Mouse (Mus musculus) cerebellum, postnatal 4 days (tissue): ENCODE results near the gene Cnnm2.

Source experiments
- DNase-seq, 2 experiments: peaks; one replicate each; pipeline ENCODE4 v3.0.0; 2022; ENCODE audit warnings: low spot score in 2 of 2, mixed read lengths in 1 of 2

Cnnm2 gene

GRCm38 (mm10) chr19:46928136-46928535 lies 166.7 kb downstream of the Cnnm2 start:
- no peak for DNase-seq

DNA sequence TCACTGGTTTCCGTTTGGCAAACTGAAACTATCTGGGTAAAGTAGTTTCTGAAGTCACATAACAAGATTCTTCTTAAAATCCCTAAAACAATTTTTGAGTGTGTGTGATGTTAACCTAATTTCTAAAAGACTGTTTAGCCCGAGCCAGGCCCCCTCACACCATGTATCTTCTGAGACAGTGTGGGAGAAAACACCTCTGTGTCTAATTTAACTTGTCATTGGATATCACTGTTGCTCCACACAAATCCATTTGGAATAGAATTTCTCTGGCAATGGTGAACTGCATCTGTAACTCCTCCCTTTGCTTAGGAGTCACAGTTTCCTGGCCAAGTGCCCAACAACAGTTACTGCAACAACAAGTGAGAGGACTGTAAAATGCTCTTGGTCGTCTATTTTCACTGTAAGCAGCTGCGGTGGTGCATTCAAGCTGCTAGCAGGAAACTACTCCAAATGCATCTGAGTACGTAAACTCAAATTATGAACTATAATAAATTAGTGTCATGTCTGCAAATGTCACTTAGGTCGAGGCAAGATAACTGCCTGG lies 167.7 kb downstream of the Cnnm2 start:
- DNase-seq, result peak in 1 of 2 experiments; percentile 11
